Mouse (Mus musculus) brain, embryonic 18.5 days (tissue): Measurements from ENCODE around the gene Parvb.

Experiments used
- DNase-seq: peaks from one replicate; pipeline ENCODE4 v3.0.0-alpha.2; 2012; ENCODE audit warnings: low read depth, low spot score

Gene Parvb

DNA sequence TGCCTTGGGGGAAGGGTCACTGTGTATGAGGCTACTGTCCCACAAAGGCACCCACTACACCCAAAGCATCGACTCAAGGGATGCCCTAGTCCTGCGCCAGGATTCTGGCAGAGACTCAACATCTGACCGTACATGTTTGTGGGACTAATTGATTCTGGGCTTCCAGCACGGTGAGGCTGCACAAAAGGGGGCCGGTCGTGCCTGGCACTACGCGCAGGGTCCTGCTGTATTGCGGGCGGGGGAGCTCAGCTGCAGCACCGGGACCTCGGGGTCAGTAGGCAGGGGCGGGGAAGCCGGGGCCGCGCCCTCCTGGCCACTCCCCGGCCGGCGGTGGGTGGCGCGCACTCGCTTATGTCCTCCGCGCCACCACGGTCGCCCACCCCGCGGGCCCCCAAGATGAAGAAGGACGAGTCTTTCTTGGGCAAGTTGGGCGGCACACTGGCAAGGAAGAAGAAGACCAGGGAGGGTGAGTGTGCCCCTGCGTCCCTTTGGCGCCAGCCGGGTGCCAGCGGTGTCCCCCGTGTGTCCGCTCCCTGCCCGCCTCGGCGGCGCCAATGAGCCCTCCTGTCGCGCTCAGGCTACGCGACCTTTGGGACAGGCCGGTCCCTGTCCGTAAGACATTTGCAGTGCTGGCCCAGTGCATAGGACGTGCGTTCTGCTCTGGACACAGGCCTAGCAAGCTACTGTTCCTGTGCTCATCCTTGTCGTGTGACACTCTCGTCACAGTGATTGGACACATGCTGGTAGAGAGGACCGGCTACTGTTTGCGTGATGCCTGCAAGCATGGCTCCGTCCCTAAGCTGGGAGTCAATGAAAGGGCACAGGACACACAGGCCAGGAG is at the start of gene Parvb:
Parvb (plus strand) TSS at position 323 of the 841 bp plus-strand sequence.
- no peak for DNase-seq

DNA sequence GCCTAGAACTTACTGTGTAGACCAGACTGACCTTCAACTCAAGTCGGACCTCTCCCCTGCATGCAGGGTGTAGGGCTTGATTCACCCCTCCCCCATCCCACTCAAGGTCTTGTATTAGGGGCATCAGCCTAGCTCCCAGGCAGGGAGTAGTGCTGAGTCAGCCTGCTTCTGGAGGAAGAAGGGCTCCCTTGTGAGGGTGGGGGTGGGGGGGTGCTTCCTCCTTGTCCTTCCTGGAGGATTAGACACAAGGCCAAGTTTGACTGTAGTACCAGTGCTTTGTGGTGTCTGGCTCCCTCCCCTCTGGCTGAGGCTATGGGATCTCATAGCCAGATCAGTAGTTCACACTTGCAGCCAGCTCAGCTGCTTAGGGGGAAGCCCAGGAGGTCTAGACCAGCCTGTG is 47.9 kb upstream of the Parvb start:
- DNase-seq = no peak

DNA sequence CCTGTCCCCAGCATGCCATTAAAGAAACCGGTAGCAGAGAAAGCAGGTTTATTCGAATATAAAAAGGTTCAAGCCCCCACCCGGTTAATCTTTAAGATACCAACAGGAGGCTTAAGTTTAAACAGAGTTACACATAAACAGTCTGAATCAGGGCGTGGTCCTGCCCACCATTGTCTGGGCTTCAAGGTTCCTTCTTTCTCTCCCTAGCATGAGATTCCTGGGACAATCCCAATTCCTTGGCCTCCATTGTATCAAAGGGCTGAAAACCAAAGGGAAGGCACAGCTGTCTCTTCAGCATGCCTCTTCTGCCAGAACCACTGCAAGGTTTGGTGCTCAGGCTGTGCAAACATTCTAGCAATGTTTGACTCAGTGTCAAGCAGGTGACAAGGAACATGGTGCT is 45.6 kb upstream of the Parvb start:
- no peak for DNase-seq

DNA sequence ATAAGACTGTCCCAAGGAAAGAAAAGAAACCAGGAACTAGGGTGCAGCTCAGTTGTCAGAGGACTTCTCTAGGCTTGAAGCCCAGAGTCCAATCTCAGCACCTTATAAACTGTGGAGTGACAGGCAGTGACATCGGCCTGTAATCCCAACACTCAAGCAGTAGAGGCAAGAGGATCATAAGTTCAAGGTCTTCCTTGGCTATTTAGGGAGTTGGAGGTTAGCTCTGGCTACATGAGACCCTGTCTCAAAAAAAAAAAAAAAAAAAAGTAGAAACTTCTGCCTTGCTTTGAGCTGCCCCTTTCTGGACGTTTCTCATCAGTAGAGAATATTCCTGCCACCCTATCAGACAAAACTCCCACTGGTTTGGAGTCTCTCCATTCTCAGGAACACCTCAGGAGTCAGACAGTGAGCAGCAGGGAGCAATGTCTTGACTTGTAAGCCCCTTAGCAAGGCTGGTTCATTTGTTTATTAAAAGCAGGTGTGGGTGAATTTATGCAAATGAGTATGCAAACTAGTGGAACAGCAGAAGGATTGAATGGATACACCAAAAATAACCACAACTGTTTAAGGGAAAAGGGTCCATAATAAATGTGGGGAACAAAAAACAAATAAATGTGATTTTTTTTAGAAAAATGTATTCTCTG is 42.8 kb upstream of the Parvb start:
- DNase-seq = no peak

DNA sequence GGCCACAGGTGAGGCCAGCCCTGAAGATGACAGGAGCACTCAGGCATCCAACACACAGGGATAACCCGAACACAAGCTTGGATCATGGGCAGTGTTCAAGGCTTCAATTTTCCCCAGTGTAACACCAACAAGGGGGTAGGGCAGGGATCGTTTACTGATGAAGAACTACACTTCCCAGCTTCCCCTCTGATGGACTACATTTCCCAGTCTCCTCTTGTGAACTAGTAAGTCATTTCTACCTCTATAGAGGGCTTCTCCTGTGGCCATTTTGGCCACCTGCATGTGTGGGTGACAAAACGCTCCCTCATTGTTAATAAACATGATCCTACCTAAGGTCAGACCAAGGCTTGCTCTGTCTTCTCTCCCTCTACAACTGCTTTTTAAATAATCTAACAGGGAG is 42.0 kb upstream of the Parvb start:
- no peak for DNase-seq

DNA sequence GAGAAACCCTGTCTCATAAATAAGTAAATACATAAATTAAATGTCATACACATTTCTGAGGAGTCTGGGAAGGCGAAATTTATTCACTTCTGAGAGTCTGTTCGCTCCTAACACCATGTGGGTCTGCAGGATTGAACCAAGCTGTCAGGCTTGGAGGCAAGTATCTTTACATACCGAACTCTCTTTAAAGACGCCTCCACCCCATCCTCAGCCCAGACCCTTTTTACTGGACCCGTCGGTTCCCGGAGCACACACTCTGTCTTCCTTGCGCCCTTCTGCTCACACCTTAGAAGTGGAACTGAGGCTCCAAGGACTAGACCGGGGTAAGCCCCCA is 40.2 kb upstream of the Parvb start:
- no peak for DNase-seq

DNA sequence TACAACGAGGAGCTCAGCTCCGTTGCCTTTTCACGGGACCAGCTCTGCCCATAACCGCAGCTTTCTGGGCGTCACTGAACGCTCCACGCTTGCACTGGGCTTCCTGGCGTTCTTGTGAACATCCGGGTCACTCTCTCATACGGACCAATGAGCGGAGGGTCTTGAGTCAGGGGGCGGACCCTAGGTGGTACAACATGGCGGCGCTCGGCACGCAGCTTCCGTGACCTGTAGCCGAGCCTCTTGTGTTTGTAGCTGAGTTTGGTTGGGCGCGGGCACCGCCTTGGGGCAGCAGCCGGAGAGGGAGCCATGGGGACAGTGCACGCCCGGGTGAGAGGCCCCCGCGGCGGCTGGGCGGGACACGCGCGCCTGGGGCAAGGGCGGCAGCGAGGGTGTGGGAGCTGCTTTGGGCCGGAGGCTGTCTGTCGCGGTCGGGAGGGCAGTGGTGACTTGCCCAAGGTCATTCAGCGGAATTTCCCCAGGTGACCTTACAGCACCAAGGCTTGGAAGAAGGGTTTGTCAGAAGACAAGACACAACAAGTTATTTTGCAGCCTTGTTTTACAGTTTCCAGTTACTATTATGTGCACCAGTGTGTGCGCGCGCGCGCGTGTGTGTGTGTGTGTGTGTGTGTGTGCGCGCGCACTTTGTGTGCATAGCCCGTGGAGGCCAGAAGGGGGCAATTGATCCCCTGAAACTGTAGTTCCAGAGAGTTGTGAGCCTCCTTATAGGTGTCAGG is 39.6 kb upstream of the Parvb start, which contains the start of gene Samm50:
Samm50 (plus strand) TSS at position 184 of the 734 bp plus-strand sequence.
- DNase-seq = peak; percentile 90

DNA sequence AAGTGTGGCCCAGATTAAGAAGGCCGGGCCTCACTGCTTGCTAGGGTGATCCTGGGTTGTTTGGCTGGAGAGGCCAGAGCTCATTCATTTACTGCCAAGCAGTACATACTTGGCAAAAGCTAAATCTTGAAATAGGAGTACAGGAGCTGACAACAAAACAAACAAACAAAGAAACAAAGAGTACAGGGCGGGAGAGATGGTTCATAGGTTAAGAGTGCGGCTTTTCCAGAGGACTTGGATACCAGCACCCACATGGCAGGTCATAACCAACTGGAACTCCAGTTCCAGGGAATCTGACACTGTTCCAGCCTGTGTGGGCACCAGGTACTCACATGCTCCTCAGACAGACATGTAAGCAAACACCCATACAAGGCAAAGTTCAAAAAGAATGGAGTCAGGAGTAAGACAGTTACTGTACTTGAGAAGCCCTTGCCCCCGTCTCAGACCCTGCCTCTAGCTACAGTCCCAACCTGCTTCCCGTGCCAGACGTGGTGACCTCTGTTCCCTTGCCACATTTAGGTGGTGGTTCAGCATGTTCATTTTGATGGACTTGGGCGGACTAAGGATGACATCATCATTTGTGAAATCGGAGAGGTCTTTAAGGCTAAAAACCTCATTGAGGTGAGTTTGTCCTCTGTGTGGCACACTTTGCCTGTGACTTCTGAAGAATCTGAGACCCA is 35.2 kb upstream of the Parvb start:
- DNase-seq = no peak

DNA sequence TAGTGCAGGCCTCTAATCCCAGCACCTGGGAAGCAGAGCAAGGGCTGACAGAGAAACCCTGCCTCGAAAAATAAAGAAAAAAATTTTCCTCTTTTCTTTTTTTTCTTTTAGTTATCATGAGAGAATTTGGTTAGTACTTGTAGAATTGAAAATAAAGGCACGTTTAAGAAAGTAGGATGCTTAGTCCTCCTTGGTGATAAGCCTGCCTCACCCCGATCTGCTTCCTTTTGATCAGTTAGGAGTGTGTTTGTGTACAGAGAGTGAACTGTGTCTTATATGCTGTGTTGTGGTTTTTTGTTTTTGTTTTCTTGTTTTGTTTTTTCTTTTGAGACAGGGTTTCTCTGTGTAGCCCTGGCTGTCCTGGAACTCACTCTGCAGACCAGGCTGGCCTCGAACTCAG is 24.5 kb upstream of the Parvb start:
- DNase-seq = no peak

DNA sequence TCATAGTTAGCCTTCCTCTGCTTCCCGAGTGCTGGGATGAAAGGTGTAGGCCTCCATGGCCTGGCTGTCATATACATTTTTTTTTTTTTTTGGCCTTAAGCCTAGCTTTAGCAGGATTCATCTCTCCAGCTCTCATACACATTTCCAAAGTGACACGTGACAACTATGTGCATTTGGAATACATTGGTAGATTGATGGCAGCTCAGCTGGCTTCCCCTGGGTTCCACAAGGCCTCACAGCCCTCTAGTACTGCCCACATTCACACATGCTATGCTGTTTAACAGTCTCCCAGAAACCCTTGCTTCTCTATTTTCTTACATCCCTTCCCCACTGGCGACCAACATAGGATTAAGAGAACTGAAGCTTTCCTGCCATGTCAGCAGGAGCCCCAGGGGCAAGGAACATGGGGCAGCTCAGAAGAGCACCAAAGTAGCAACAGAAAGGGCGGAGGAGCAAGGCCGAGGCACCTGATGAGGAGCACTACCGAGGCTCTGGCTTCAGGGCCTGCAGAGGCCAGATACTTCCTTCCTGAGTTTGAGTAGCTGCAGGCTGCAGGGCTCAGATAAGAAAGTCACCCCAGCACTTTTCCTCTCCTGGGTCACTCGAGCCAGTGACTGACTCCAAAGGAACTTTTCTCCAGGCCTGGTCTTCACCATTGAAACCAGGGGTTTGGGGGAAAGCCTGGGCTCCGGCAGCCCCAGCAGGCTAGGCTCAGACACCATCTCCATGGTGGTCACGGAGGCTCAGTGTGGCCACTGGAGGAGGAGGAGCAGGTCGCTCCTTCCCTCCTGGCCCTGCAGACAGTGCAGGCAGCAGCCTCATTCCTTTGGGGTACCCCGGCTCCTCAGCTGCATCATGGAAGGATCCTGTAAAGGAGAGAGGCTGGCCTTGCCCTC is 22.1 kb upstream of the Parvb start:
- DNase-seq = no peak

DNA sequence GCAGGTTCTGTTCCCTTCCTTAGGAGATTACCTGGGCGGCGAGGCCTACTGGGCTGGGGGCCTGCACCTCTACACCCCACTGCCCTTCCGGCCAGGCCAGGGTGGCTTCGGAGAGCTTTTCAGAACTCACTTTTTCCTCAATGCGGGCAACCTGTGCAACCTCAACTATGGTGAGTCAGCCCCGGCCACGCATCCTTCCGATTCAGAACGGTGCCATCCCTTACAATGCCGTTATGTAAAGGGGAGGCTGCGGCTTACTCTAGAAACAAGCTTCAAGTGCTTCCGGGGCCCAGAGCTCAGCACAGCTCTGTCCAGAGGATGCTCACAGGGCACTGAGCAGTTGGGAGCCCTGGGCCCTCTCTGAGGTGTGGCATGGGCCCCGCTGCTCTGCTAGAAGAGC is 21.4 kb upstream of the Parvb start:
- DNase-seq = no peak

DNA sequence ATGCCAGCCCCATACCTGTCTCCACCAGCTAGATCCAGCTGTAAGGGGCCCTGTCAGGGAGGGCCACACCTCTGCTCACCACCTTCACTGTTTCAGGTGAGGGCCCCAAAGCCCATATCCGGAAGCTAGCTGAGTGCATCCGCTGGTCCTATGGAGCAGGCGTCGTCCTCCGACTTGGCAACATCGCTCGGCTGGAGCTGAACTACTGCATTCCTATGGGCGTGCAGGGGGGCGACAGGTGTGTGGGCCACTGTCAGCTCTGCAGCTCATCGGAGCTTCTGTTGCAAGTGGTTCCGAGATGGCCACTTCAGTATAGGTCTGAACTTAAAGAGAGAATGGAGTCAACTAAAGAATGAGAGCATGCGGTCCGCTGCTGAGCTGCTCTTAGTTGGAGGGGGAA is 20.9 kb upstream of the Parvb start:
- DNase-seq = no peak

DNA sequence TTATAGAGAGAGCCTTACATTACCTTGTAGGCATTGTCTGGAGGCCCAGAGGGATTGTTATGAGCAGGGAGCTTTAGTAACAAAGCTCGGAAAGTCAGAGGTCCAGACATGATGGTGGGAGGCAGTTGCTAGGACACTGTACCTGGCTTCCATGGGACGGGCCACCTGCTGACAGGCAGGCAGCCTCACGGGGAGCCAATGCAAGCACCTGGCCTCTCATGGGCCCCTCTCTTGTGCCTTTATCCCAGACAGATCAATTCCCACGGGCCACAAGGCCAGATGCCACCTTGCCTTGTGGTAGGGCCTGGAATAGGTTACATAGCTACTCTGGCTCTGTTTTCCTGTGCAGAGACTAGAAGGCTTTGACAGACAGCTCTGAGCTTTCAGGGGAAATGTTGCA is 20.3 kb upstream of the Parvb start:
- no peak for DNase-seq

DNA sequence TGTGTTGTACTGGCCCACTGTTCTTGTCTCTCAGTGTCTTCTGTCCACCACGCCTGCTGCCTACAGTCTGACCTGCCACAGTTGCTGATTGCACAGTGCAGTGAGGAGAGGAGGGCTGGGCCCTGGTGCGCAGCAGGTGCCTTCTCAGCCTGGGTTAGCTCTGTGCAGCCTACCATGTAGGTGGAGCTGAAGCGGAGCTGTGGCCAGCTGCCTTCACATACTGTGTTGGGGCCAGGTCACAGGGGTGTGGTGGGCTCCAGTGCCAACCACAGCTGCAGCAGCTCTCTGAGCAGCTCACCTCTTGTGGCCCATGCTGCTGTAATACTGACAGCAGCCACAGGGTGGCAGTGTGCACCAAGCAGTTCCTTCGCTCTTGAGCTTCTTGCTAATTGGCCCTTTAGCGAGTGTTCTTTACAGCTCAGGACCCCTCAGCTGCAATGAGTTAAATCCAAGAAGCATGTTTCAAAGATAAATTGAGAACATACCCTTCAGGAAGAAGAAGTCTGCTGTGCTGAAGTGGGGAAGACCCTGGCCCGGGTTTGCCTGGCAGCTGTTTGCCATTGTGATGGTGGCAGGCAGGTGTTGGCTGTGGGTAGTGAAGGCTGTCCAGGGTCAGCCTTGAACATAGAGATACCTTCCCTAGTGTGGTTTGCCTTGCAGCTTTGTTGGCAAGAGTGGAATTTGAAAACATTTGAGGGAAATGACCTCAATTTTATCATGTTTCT is 19.6 kb upstream of the Parvb start:
- DNase-seq = peak; percentile 73

DNA sequence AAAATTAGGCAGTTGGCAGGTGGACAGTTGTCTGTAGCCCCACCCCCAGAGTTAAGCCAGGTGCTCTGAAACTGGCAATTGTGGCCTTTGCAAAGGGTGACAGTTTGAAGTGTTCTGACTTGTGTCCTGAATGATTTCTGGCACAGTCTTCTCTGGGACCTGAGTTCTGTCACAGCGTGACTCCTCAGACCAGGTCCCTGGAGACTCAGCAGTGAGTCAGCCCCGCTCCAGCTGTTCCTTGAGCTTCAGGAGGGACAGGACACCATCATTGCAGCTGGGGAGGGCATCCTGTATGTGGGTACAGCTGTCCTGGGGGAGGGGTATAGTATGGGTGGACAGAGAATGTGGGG is 19.1 kb upstream of the Parvb start:
- no peak for DNase-seq

DNA sequence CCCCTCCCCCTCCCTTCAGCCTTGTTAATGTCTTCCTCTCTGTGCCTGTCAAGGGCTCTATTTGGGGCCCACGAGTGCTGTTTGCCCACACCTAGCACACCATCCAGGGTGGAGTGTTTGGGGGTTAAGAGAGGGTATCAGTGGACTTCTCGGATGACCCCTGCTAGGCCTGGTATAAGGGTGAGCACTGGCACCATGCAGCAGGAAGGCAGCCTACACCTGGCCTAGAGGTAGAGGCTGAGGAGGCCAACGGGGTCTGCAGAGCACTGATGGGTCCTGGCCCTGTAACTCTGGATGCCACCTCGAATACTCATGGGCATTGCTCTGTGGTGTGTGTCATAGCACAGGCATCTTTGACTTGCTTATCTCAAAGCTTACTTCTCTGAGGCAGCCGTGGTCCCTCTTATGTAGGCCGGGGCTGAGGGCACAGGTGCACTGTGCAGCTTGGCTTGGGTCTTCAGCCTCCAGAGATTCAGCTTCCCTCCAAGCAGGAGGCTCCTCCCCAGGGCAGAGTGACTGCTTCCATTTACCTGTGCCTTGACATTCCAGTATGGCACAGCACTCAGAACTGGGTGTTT is 18.6 kb upstream of the Parvb start:
- no peak for DNase-seq

DNA sequence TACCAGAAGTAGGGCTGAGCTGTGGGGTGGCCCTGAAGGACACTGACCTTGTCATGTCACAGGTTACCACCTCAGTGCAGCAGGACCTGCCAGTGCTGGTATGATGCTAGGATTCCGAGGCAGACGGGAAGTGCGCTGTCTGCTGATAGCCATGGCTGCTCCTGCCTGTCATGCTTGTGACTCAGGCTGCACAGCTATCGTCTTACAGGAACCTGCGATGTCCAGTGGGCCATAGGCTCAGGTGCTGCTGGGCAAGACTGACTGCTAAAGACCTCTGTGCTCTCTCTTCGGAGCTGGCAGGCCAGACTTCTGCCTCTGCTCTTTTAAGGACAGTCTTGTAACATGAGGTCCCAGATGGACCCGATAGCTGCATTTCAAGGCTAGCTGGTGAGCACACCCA is 17.4 kb upstream of the Parvb start:
- no peak for DNase-seq

DNA sequence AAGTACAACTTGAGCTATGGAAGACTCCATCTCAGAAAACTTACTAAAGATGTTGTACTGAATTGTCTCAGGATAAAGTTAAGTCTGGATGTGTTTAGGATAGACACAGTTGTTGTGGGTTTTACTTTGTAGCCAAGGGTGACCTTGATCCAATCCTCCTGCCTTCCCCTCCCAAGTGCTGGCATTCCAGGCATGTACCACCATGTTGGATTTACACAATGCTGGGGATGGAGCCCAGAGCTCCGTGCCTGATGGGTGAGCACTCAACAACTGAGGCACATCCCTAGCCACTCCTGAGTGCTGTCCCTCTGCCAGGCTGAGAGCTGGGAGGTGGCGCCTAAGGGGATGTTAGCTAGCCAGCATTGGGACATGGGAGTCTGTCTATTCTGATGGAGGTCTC is 16.6 kb upstream of the Parvb start:
- no peak for DNase-seq

DNA sequence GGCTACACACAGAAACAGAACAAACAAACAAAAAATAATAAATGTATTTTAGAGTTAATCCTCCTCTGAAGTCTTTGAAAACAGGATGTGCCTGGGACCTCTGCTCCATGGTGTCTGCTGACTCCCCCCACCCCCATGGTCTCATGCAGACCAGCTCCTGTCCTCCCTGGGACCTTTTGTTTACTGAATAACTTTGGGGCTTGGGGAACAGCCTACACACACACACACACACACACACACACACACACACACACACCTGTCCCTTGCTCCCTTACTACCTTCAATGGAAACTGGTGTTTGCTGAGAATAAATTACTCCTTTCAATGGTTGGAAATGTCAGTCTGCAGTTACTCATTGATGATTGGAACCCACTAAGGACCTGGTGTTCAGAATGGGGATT is 15.8 kb upstream of the Parvb start:
- no peak for DNase-seq

DNA sequence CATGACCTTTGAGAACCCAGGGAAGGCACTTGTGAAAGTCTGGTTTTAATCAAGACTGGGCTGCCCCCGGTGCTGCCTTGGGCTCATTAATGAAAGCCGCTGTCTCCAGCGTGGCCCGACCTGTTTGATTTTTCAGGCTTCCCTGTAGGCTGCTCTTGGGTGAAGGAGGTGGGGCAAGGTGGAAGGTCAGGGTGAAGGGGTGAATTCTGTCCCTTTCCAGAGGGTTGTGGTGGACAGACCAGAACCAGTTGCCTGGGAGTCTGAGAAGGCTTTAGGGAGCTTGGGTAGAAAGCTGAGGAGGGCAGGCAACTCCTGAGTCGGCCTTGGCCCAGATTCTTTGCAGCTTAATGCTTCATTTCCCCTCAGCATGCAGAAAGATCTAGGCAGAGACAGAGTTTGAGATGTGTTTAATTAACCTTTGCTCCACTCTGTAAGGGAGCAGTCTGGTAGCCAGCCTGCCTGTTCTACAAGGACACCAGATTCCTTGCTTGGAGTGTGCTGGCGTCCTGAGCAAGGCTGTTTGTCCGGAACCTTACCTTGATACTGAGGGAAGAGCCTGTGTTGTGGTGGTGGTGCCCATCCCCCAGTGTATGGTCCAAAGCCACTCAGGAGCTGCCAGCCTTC is 15.3 kb upstream of the Parvb start:
- no peak for DNase-seq
